8 mouse cellular contexts compared by ENCODE assay signal in genomic region chr8:70594621-70595564, GRCm38 (mm10). TPM values are rescaled to one million over a fixed set of nuclear protein-coding genes. Genes with fewer than 3 reads are reported as not detected.
DNase-seq lines count a peak whose midpoint lies in the region; ATAC-seq lines count a peak whose summit lies in the region.

No protein-coding gene starts in this region.

- H3K9me3 ChIP-seq in heart, embryonic 12.5 days (replicated peaks), result no peaks in the 10 kb centered on the region
- H3K9me3 ChIP-seq in forebrain, embryonic 10.5 days, result no peaks in the 10 kb centered on the region
- no peaks in the 10 kb centered on the region for H3K9me3 ChIP-seq in kidney, embryonic 14.5 days (ENCODE audit: control insufficient read depth, low read length)
- H3K9me3 ChIP-seq in stomach, embryonic 14.5 days (ENCODE audit: control insufficient read depth, low read depth, low read length), result no peaks in the 10 kb centered on the region

- DNase-seq in heart, postnatal 36 days, result no peak
- peak; percentile 58 for DNase-seq in ZHBTc4 (ENCODE audit: low read depth, low spot score)
- DNase-seq in forebrain, embryonic 10.5 days (ENCODE audit: extremely low spot score, low spot score), result peak; percentile 53
- peak; percentile 47 for DNase-seq in lung, postnatal 10 days
- DNase-seq in frontal cortex, postnatal 36 days (ENCODE audit: low spot score in 2 of 2), result no peak

- intact Hi-C loops in heart, postnatal 36 days (cut with DNase I), result no loop called here

- H3K4me3 ChIP-seq in heart, embryonic 12.5 days, result peak overlapping the region; percentile 71
- peak overlapping the region; percentile 82 for H3K4me3 ChIP-seq in forebrain, embryonic 10.5 days
- peak overlapping the region; percentile 61 for H3K4me3 ChIP-seq in kidney, embryonic 14.5 days (ENCODE audit: low read length)
- peak overlapping the region; percentile 70 for H3K4me3 ChIP-seq in stomach, embryonic 14.5 days (ENCODE audit: low read depth, low read length)

- peak overlapping the region; percentile 87 for H3K9ac ChIP-seq in heart, embryonic 12.5 days
- H3K9ac ChIP-seq in kidney, embryonic 14.5 days (ENCODE audit: low read depth, low read length), result peak overlapping the region; percentile 73
- peak overlapping the region; percentile 65 for H3K9ac ChIP-seq in stomach, embryonic 14.5 days (replicated peaks; ENCODE audit: low read depth, low read length)

- no peaks in the 10 kb centered on the region for H3K27me3 ChIP-seq in heart, embryonic 12.5 days (replicated peaks)
- H3K27me3 ChIP-seq in forebrain, embryonic 10.5 days (ENCODE audit: poor library complexity, severe bottlenecking), result peaks cover 45% of the 10 kb centered on the region
- no peaks in the 10 kb centered on the region for H3K27me3 ChIP-seq in kidney, embryonic 14.5 days (ENCODE audit: control insufficient read depth, insufficient read depth, low read length)
- H3K27me3 ChIP-seq in stomach, embryonic 14.5 days (ENCODE audit: control insufficient read depth, insufficient read depth, low read length), result no peaks in the 10 kb centered on the region

- H3K4me1 ChIP-seq in heart, embryonic 12.5 days (replicated peaks), result peaks cover 66% of the 10 kb centered on the region
- H3K4me1 ChIP-seq in forebrain, embryonic 10.5 days, result peaks cover 74% of the 10 kb centered on the region
- H3K4me1 ChIP-seq in kidney, embryonic 14.5 days (ENCODE audit: control insufficient read depth, insufficient read depth, low read length), result peaks cover 54% of the 10 kb centered on the region
- peaks cover 40% of the 10 kb centered on the region for H3K4me1 ChIP-seq in stomach, embryonic 14.5 days (ENCODE audit: control insufficient read depth, insufficient read depth, low read length)

- WGBS in heart, embryonic 12.5 days, result 6% methylated on average over 82 of the region's 82 CpGs
- WGBS in forebrain, embryonic 10.5 days, result 10% methylated on average over 82 of the region's 82 CpGs
- WGBS in kidney, embryonic 14.5 days, result 11% methylated on average over 77 of the region's 82 CpGs
- WGBS in stomach, embryonic 14.5 days, result 7% methylated on average over 82 of the region's 82 CpGs

- H3K36me3 ChIP-seq in heart, embryonic 12.5 days, result peaks cover 33% of the 10 kb centered on the region
- H3K36me3 ChIP-seq in forebrain, embryonic 10.5 days (replicated peaks), result peaks cover 60% of the 10 kb centered on the region
- H3K36me3 ChIP-seq in kidney, embryonic 14.5 days (ENCODE audit: control insufficient read depth, insufficient read depth, low read length), result peaks cover 38% of the 10 kb centered on the region
- peaks cover 14% of the 10 kb centered on the region; the same call in 1 of the 2 replicates for H3K36me3 ChIP-seq in stomach, embryonic 14.5 days (ENCODE audit: control insufficient read depth, insufficient read depth, low read length)

- H3K4me2 ChIP-seq in heart, embryonic 12.5 days, result peak overlapping the region; percentile 98
- H3K4me2 ChIP-seq in kidney, embryonic 14.5 days (replicated peaks; ENCODE audit: low read depth, low read length), result peak overlapping the region; percentile 93
- peak overlapping the region; percentile 88 for H3K4me2 ChIP-seq in stomach, embryonic 14.5 days (replicated peaks; ENCODE audit: low read depth, low read length)

- ATAC-seq in heart, embryonic 12.5 days (ENCODE audit: insufficient number of reproducible peaks, low FRiP score), result peak; percentile 7
- ATAC-seq in kidney, embryonic 14.5 days (ENCODE audit: low FRiP score, low TSS enrichment), result peak; percentile 8
- ATAC-seq in stomach, embryonic 14.5 days (ENCODE audit: insufficient number of reproducible peaks, insufficient read depth, low FRiP score, low read depth), result peak; percentile 3; the same call in 1 of the 2 replicates

- H3K27ac ChIP-seq in heart, embryonic 12.5 days (ENCODE audit: poor library complexity, severe bottlenecking), result peak overlapping the region; percentile 85
- peak overlapping the region; percentile 89 for H3K27ac ChIP-seq in forebrain, embryonic 10.5 days
- peak overlapping the region; percentile 76 for H3K27ac ChIP-seq in kidney, embryonic 14.5 days (ENCODE audit: low read depth, low read length)
- H3K27ac ChIP-seq in stomach, embryonic 14.5 days (ENCODE audit: low read length), result peak overlapping the region; percentile 83; the same call in 1 of the 2 replicates

RNA-seq across cellular contexts. Expression of gene Isyna1, which starts 0.7 kb away (rescaled TPM):
- 138 and 142 TPM in 2 replicates for polyA plus RNA-seq in heart, embryonic 12.5 days (2016; fragmentation: Nextera tagmentation; extraction: Ambion mirVana)
- total RNA-seq in heart, postnatal 36 days (2021), result 10 to 100 TPM; 22.2 to 25.8 TPM
- 166 and 170 TPM in 2 replicates for polyA plus RNA-seq in forebrain, embryonic 10.5 days (2016; fragmentation: Nextera tagmentation; extraction: Ambion mirVana)
- polyA plus RNA-seq in kidney, embryonic 14.5 days (2014; fragmentation: Nextera tagmentation; extraction: Ambion mirVana), result 102 and 118 TPM in 2 replicates
- polyA plus RNA-seq in stomach, embryonic 14.5 days (2014; fragmentation: Nextera tagmentation; extraction: Ambion mirVana), result 81.3 and 82.4 TPM in 2 replicates

RNA-seq across cellular contexts. Expression of gene Ssbp4, which starts 13.8 kb away (rescaled TPM):
- 76.0 and 78.6 TPM in 2 replicates for polyA plus RNA-seq in heart, embryonic 12.5 days (2016; fragmentation: Nextera tagmentation; extraction: Ambion mirVana)
- 10 to 100 TPM; 28.9 to 35.0 TPM for total RNA-seq in heart, postnatal 36 days (2021)
- 74.4 and 84.1 TPM in 2 replicates for polyA plus RNA-seq in forebrain, embryonic 10.5 days (2016; fragmentation: Nextera tagmentation; extraction: Ambion mirVana)
- polyA plus RNA-seq in kidney, embryonic 14.5 days (2014; fragmentation: Nextera tagmentation; extraction: Ambion mirVana), result 172 and 220 TPM in 2 replicates
- 121 and 122 TPM in 2 replicates for polyA plus RNA-seq in stomach, embryonic 14.5 days (2014; fragmentation: Nextera tagmentation; extraction: Ambion mirVana)

RNA-seq across cellular contexts. Expression of gene Lrrc25, which starts 21.1 kb away (rescaled TPM):
- 0.65 and 0.71 TPM in 2 replicates for polyA plus RNA-seq in heart, embryonic 12.5 days (2016; fragmentation: Nextera tagmentation; extraction: Ambion mirVana)
- total RNA-seq in heart, postnatal 36 days (2021), result 1 to 10 TPM; 1.9 to 3.0 TPM
- polyA plus RNA-seq in forebrain, embryonic 10.5 days (2016; fragmentation: Nextera tagmentation; extraction: Ambion mirVana), result 0.49 and 0.87 TPM in 2 replicates
- polyA plus RNA-seq in kidney, embryonic 14.5 days (2014; fragmentation: Nextera tagmentation; extraction: Ambion mirVana), result 1.1 and 1.4 TPM in 2 replicates
- 1.9 and 2.9 TPM in 2 replicates for polyA plus RNA-seq in stomach, embryonic 14.5 days (2014; fragmentation: Nextera tagmentation; extraction: Ambion mirVana)

RNA-seq across cellular contexts. Expression of gene Gdf15, which starts 37.4 kb away (rescaled TPM):
- 1.0 and 1.1 TPM in 2 replicates for polyA plus RNA-seq in heart, embryonic 12.5 days (2016; fragmentation: Nextera tagmentation; extraction: Ambion mirVana)
- total RNA-seq in heart, postnatal 36 days (2021), result 1 to 10 TPM in 1 of 2 experiments, under 1 TPM in 1; 0.22 to 1.6 TPM
- not detected in 2 replicates for polyA plus RNA-seq in forebrain, embryonic 10.5 days (2016; fragmentation: Nextera tagmentation; extraction: Ambion mirVana)
- polyA plus RNA-seq in kidney, embryonic 14.5 days (2014; fragmentation: Nextera tagmentation; extraction: Ambion mirVana), result 0.31 and 0.41 TPM in 2 replicates
- 0.17 and 0.24 TPM in 2 replicates for polyA plus RNA-seq in stomach, embryonic 14.5 days (2014; fragmentation: Nextera tagmentation; extraction: Ambion mirVana)

RNA-seq across cellular contexts. Expression of gene Ell, which starts 55.6 kb away (rescaled TPM):
- 13.5 and 14.7 TPM in 2 replicates for polyA plus RNA-seq in heart, embryonic 12.5 days (2016; fragmentation: Nextera tagmentation; extraction: Ambion mirVana)
- 10 to 100 TPM; 12.0 to 12.1 TPM for total RNA-seq in heart, postnatal 36 days (2021)
- 20.8 and 22.7 TPM in 2 replicates for polyA plus RNA-seq in forebrain, embryonic 10.5 days (2016; fragmentation: Nextera tagmentation; extraction: Ambion mirVana)
- 12.9 and 22.4 TPM in 2 replicates for polyA plus RNA-seq in kidney, embryonic 14.5 days (2014; fragmentation: Nextera tagmentation; extraction: Ambion mirVana)
- 17.1 and 17.9 TPM in 2 replicates for polyA plus RNA-seq in stomach, embryonic 14.5 days (2014; fragmentation: Nextera tagmentation; extraction: Ambion mirVana)

Comparison
In these comparisons a context has a peak if more than half of its experiments do, and no peak if none do; other contexts are left out.
1. DNase-seq: peak in ZHBTc4 (single experiment), forebrain, embryonic 10.5 days (single experiment) and lung, postnatal 10 days (single experiment); none in heart, postnatal 36 days (0 of 2) and frontal cortex, postnatal 36 days (0 of 2).
2. Peak in every context shown above with its lines, with median percentiles within 50 percentile points of each other: ATAC-seq, H3K27ac ChIP-seq, H3K4me2 ChIP-seq, H3K4me3 ChIP-seq and H3K9ac ChIP-seq.